Mouse (Mus musculus) common myeloid progenitor, adult 5-6 weeks (primary cell): ENCODE results near the gene Acot3. TPM values are rescaled to one million over a fixed set of nuclear protein-coding genes. Genes with fewer than 3 reads are reported as not detected.
A peak's percentile ranks its signal among the peaks of the same experiment; 100 is the strongest.
"Not testable (repeated sequence)": the region's sequence is repeated elsewhere in the genome, so short reads cannot be mapped to it uniquely, and the experiment has no call there.

Experiments
- ATAC-seq: replicated peaks from 2 replicates; pipeline ENCODE4 v1.8.0; 2016; ENCODE audit warnings: low read depth, mild to moderate bottlenecking, moderate TSS enrichment, inconsistent platforms; ENCODE audit not compliant: poor library complexity, severe bottlenecking
- total RNA-seq: library from RNA; stranded (forward); fragments of 200-1000, 187-1606 nt; gene quantifications from 2 replicates; pipeline ENCODE4 v1.2.3, GENCODE M21; 2017

The Acot3 gene
- total RNA-seq, 1 experiment from 2014 or later = not detected

DNA sequence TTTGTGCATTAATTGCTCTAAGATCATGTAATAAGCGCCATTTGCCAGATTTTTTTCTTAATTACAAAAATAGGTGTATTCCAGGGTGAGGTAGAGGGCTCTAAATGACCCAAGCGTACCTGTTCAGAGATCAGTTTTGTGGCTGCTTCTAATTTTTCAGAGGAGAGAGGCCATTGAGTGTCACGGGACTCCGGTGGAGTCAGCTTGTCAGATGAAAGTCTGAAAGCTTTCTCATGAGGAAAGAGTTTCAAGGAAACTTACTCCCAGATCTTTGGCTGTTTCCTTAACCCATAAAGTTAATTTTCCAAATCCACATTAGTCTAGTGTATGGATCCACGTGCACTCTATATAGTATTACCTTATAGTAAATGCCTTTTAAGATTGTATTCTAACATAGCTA, 42.7 kb downstream of the Acot3 start:
- ATAC-seq = not testable (repeated sequence)

DNA sequence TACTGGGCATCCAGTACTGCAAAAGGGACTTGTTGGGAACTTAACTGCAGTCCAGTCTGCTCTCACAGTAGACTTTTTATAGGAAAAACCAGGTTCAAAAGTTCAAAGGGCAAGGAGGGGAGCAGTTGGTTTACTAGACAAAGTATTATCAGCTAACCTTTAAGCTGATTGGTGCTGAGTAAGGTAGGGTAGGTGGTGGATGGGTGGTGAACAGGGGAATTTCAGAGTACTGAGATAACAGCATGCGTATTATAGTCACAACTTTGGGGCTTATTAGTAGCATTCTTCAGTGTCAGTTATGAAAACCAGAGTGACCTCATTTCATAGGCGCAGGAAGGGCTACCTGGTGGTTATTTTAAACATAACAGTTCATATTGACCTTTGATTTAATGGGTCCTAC, 47.7 kb downstream of the Acot3 start:
- no peak for ATAC-seq

DNA sequence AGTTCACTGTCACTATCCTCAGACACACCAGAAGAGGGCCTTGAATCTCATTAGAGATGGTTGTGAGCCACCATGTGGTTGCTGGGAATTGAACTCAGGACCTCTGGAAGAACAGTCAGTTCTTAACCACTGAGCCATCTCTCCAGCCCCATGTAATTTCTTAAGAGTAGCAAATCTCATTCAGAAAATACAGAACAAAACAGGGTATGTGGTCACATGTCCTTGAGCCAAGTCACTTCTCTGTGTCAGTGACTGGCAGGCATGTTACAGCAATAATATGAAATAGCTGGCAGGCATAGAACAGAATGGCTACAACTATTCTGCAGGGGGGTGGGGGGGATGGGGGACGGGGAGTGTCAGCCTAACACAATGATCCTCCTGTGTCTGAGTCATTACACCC, 48.1 kb downstream of the Acot3 start:
- no peak for ATAC-seq

DNA sequence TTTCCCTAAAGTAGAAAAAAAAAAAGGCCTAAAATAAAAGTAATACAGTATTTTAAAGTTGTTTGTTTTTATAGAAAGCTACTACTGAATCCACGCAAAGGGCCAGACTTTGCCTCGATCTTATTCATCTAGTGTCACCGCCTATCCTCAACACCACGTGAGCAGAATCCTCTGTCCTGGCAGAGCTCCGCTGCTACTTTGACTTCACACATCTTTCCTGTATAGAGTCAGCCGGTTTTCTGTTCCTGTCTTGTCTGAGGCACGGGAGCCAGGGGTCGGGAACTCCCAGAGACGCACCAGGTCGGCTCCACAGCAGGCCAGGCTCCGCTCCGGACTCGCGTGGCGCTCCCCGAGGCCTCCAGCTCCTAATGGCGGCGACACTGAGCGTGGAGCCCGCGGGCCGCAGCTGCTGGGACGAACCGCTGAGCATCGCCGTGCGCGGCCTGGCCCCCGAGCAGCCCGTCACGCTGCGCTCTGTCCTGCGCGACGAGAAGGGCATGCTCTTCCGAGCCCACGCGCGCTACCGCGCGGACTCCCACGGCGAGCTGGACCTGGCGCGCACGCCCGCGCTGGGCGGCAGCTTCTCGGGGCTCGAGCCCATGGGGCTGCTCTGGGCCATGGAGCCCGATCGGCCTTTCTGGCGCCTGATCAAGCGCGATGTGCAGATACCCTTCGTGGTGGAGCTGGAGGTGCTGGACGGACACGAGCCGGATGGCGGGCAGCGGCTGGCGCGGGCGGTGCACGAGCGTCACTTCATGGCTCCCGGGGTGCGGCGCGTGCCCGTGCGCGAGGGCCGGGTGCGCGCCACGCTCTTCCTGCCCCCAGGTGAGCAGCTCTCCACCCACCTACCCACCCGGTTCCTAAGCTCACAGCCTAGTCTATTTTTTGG, 48.9 kb downstream of the Acot3 start, which contains the start of gene Acot6:
TSS of gene Acot6 (plus strand) at position 51 of the 889 bp plus-strand sequence.
- peak; percentile 71 for ATAC-seq

DNA sequence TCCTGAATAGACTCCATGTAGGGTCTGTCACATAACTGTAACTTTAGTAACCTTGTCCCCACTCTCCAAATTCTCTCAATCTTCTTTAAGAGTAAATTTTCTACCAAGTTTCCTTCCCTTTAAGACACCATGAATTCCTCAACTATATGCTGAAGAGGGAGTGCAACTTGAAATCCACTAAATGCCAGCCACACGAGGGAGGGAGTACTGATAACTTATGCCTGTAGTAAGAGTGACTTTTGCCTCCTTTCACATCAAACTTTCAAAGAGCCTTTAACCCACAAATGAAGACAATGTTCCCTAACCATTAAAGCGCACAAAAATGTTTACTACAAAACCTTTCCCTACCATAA, 49.5 kb downstream of the Acot3 start:
- no peak for ATAC-seq

DNA sequence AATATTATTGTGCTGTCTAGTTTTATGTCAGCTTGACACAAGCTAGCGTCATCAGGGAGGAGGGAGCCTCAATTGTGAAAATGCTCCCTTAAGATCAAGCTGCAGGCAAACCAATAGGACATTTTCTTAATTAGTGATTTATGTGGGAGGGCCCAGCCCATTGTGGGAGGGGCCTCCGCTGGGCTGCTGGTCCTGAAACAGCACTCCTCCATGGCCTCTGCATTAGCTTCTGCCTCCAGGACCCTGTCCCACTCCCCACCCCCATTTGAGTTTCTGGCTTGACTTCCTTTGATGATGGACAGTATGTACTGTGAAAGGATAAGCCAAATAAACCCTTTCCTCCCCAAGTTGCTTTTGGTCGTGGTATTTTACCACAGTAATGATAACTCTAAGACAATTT, 55.1 kb downstream of the Acot3 start:
- ATAC-seq = no peak

DNA sequence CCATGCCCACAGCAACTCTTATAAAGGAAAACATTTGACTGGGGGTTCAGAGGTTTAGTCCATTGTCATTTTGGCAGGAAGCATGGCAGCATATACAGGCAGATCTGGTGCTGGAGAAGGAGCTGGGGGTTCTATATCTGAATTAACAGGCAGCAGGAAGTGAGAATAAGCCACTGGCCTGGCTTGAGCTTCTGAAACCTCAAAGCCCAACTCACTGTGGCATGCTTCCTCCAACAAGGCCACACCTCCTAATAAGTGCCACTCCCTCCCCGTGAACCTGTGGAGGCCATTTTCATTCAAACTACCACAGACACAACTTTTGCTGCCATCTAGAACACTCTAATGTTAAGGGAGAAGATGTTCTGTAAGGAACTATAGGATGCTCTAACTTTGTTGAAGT, 55.7 kb downstream of the Acot3 start:
- ATAC-seq = peak; percentile 32

DNA sequence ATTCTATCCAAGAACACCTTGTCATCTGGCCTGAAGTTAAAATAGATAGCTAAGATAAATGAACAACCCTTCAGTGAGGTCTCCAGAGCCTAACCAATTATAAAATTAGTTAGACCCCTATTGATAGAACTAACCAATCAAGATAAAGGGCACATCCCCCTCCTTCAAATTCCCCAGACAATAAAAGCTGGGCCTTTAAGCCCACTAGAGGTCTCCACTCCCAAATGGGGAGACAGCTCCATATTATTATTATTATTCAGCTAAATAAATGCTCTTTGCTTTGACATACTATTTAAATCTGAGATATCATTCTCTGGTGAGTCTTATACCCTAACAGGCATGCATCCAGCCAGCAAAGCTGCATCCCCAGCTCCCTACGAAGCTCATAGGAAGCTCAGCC, 58.0 kb downstream of the Acot3 start:
- no peak for ATAC-seq

Other genes with a start within 250 kb of the Acot3 start
- 14.1 and 17.0 TPM in 2 replicates for gene Numb, start 130.2 kb upstream of the Acot3 start, total RNA-seq
- 15.2 and 16.7 TPM in 2 replicates for gene Riox1, start 101.5 kb upstream of the Acot3 start, total RNA-seq
- not detected in 2 replicates for gene Heatr4, start 67.3 kb upstream of the Acot3 start, total RNA-seq
- gene Acot2, start 64.3 kb upstream of the Acot3 start, total RNA-seq = 13.1 and 16.3 TPM in 2 replicates
- 7.9 and 10.9 TPM in 2 replicates for gene Acot1, start 42.7 kb upstream of the Acot3 start, total RNA-seq
- not detected in 2 replicates for gene Acot4, start 13.8 kb upstream of the Acot3 start, total RNA-seq
- not detected in 2 replicates for gene Gm49366, start 13.2 kb upstream of the Acot3 start, total RNA-seq
- not detected in 2 replicates for gene Acot5, start 17.2 kb downstream of the Acot3 start, total RNA-seq
- 1.6 and 2.5 TPM in 2 replicates for gene Acot6, start 48.5 kb downstream of the Acot3 start, total RNA-seq
- 2.3 and 4.1 TPM in 2 replicates for gene Dnal1, start 62.2 kb downstream of the Acot3 start, total RNA-seq
- 0.58 and 0.64 TPM in 2 replicates for gene Pnma1, start 96.3 kb downstream of the Acot3 start, total RNA-seq
- gene Elmsan1, start 166.7 kb downstream of the Acot3 start, total RNA-seq = 13.0 and 15.1 TPM in 2 replicates
- 47.0 and 55.7 TPM in 2 replicates for gene Ptgr2, start 233.1 kb downstream of the Acot3 start, total RNA-seq